Mouse (Mus musculus): ENCODE measurements around the gene Ftsj3.

DNA sequence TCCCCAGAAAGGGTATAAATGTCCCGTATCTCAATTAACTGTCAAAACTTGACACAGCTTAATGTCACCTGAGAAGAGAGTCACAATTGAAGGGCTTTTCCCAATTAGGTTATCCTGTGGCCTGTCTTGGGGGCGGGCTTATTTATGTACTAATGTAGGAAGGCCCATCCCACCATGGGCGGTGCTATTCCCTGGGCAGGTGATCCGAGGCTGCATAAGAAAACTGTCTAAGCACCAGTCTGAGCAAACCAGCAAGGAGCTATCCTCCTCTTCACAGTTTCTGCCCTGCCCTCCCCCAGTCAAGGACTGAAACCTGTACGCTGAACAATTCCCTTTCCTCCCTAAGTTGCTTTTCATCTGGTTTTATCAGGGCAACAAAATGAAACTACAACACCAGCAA is 34.5 kb upstream of the Ftsj3 start:
- no peak for TF ChIP-seq CTCF (IDR thresholded peaks at IDR 0.05; ENCODE audit: control insufficient read depth, insufficient read depth, insufficient read length)
- no peak for TF ChIP-seq MYOD1 (IDR thresholded peaks at IDR 0.05; ENCODE audit: control insufficient read depth, insufficient read length, low read depth)
- no peak for TF ChIP-seq USF1 (IDR thresholded peaks at IDR 0.05; ENCODE audit: low read depth)
- no peak for TF ChIP-seq MAX (IDR thresholded peaks at IDR 0.05)
- no peak for TF ChIP-seq MYOG (IDR thresholded peaks at IDR 0.05; ENCODE audit: control insufficient read depth, extremely low read depth, insufficient read length)

Measured in C2C12 (cell line).